Mouse (Mus musculus) gastrocnemius, postnatal 10 days (tissue): ENCODE measurements around the gene Hoxa3. TPM values are rescaled to one million over a fixed set of nuclear protein-coding genes. Genes with fewer than 3 reads are reported as not detected.

Source experiments
- DNase-seq: peaks from one replicate; pipeline ENCODE4 v3.0.0; 2021; ENCODE audit warnings: mixed read lengths
- total RNA-seq, 2 experiments: library from RNA; stranded (reverse); gene quantifications; 2 replicates each; pipeline ENCODE4 v1.2.3; 2021

The Hoxa3 gene
- total RNA-seq, 2 experiments from 2014 or later, result 2.0 to 5.0 TPM

DNA sequence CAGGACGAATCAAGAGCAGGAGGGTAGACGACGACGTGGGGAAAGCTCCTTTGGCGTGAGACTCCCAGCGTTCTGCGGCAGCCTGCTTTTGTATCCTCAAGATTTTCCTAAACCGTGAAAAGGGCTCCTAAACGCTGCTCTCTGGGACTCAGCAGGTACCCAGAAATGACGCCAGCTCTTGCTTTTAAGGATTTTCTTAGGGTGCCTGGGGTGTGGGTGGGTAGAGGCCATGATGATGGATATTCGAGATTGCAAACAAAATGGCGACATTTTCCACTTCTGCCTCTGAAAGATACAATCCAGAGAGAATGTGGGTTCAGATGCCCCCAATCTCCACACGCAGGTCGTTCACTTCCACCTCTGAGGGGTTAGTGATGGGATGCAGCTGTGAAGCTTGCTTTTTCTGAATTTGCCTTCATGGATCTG lies 45.4 kb downstream of the Hoxa3 start:
- no peak for DNase-seq

DNA sequence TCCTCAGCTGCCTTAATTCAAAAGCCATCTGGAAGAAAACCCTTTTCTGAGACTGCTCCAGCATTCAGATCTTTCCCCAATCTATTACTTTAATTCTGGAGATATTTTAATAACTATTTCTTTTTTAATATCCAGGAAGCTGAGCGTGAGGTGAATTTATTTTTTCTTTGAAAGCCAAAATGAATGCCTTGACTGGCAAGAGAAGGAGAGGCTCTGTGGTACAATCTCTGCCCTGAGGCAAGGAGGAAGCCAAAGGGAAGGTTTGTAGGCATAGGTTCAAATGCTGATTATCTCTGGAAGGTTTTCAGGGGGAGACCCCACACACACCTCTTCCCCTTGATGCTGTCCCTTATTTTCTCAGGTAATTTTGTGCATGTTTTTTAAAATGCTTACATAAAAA lies 46.0 kb downstream of the Hoxa3 start:
- no peak for DNase-seq

DNA sequence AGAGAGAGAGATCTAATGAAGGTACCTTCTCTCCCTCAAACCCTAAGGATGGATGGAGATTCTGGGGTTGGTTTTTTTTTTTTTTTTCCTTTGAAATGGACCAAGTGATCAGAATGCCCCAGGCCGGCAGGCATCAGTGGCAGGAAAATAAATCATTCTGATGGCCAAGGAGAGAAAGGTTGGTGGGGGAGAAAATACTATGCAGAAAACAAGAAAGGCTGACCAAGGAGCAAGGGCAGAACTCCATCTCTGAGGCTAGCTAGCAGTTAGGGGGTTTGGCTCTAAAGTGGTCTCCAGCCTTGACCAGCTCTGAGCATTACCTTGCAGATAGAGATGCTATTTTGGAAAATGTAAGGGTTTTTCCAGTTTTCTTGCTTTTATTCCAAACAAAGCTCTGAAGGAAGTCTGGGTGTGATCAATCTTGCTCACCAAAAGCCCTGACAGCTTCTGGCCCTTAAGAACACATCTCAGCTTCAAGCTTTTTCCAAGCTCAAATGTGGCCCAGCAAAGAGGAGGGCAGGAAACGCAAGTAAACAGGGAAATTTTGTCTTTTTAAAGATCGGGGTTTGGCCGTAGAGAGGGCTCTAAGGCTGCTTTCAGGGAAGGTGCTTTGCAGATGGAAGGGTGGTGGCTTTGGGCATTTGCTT lies 46.6 kb downstream of the Hoxa3 start:
- no peak for DNase-seq

DNA sequence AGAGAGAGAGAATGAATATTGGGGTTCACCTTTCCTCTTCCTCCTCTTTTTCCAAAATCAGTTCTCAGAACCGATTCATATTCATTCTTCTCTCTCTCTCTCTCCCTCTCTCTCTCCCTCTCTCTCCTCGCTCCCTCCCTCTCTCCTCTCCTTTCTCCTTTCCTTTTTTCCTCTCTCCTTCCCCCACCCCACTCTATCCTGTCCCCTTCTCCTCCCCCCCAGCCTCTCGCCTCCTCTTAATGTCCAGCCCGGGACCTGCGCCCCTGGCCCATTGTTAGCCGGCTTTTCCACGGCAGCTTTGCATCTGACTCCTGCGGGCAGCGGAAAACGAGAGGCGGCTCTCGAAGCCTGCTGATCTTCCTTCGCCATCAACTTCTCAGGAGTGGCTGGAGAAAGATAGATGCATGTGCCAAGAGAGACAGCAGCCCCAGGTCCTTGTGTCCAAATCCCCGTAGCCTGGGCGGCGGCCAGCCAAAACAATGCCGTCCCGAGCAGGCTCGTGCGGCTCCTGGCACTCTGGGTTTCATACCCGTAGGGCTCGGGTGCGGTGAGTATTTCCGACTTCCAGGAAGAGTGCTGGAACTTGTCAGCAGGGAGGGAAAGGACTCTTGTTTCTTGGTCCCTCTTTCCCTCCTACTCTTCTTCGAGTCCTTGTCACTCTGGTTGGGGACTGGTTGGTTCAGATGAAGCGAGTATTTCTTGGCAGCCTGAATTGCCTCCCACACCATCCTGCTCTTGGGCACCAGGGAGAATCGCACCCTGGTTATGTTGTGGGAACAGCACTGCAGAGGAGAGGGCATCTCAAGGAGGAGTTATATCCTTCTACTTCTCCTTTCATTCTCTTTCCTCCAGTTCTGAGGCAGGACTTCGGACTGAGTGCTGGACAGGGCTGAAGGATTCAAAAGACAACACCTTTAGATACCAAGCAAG lies 47.4 kb downstream of the Hoxa3 start:
- DNase-seq, result no peak

DNA sequence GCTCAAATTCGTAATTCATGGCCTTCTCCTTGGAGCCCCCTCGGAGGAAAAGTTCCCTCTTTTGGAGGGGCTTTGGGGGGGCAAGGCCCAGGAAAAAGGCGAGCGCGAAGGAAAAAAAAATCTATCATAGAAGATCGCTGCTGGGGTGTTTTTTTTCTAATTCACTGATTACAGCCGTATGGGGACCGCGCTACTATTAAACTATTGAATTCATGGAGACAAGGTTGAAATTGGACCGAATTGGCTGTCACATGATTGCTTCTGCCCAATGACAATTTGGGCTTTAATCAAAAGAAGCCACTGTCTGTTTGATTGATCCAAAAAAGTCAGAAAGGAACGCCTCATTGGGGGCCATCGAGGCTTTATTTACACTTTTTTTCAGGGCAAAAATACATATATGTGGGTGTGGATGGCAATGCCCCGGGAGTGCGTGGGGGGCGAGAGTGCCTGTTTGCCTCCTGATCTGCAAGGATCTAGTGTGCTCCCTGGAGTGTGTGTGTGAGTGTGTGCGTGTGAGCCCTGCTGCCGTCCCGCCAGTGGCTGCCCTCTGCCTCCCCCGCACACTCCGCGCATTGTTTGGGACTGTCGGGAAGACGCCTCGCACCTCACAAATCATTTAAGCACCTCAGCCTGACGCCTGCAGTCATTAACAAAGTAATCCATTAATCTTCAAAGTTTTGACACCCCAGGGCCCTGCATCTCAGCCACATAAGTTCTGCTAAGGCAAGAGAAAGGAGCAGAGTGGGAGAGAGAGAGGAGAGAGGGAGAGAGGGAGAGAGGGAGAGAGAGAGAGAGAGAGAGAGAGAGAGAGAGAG lies 48.3 kb downstream of the Hoxa3 start, which contains the start of gene Hoxa2:
Gene Hoxa2 (minus strand): TSS at position 206 of the 815 bp plus-strand sequence.
- no peak for DNase-seq

DNA sequence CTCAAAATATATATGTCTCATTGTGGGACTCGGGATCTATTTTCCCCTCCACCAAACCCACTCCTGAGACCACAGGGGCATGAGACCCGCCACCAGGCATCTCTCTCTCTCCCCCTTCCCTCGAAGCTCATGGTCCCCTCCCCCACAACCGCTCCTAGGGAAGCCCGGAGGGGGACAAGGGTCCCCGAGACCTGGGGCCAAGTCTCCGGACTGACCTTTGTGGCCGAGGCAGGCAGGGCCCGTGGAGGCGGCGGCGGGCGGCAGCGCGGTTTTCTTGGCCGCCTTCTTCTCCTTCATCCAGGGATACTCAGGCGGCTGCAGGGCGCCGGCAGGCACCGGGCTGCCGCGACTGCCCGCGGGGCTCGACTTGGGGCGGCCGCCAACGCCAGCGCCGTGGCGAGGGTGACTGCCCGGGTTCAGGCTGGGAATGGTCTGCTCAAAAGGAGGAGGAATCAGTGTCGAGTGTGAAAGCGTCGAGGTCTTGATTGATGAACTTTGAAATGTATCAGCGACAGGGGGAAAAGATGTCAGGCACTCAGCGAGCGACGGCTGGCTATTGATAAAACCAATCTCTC lies 49.0 kb downstream of the Hoxa3 start:
- no peak for DNase-seq

DNA sequence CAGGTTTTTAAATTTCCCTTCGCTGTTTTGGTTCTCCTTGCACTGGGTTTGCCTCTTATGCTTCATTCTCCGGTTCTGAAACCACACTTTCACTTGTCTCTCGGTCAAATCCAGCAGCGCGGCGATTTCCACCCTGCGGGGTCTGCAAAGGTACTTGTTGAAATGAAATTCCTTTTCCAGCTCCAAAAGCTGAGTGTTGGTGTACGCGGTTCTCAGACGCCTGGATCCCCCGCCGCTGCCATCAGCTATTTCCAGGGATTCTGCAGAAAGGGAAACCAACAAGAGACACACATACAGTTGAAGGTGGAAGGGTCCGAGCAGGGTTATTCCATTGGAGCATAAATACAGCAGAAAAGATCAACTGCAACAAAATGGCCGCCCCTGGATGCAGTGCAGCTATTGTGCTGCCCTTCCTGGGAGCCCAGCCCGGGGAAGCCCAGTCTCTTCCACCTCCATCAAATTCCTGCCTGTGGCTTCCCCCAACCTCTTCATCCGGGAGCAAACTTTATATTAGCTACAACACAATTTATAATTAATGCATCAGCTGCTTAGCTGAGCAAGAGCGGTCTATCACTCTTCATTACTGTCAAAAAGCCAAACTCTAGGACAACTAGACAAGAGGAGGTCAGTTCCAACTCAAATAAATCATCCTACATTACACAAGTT lies 49.6 kb downstream of the Hoxa3 start:
- DNase-seq, result no peak

DNA sequence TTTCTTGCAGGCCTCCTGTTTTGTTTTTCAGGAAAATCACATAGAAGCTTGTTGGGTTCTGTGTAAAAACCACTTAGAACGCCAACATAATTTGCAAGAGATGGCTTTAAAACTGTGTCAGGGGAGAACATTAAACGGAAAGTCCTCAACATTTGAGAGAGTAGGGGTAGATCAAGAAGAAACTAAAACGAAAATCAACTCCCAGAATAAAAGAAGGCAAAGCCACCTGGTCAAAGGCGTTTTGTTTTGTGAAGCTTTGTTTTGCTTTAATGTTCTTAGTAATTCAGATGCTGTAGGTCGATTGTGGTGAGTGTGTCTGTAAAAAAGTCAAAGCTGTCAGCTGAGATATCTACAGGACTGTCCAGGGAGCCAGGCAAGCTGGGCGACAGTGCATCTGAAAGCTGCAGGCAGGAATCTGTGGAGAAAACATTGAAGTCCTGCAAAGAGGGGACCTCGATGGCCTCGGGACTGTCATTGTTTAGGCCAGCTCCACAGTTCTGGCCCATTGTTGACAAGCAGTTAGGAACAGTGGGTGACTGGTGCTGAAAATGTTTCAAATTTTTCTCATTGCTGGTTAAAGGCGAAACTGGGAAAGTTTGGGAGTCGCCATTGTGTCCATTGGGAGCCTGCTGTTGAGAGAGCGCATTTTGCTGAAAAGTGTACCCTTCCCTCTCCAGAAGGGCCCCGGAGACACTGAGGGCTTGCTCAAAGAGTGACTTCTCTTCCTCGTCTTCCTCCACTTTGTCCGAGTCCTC lies 50.3 kb downstream of the Hoxa3 start:
- no peak for DNase-seq

DNA sequence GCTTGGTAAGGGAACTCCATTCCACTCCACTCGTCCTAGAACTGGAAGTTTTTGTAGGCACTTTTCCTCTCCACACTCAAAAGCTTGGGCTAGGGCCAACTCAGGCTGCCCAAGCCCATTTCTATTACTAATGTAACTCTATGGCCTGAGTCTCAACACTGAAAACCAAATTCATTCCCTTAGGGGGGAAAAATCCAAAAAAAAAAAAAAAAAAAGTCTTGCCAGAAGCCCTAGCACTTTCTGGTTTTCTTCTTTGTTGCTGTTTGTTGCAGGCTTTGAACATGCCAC lies 51.1 kb downstream of the Hoxa3 start:
- DNase-seq, result no peak

DNA sequence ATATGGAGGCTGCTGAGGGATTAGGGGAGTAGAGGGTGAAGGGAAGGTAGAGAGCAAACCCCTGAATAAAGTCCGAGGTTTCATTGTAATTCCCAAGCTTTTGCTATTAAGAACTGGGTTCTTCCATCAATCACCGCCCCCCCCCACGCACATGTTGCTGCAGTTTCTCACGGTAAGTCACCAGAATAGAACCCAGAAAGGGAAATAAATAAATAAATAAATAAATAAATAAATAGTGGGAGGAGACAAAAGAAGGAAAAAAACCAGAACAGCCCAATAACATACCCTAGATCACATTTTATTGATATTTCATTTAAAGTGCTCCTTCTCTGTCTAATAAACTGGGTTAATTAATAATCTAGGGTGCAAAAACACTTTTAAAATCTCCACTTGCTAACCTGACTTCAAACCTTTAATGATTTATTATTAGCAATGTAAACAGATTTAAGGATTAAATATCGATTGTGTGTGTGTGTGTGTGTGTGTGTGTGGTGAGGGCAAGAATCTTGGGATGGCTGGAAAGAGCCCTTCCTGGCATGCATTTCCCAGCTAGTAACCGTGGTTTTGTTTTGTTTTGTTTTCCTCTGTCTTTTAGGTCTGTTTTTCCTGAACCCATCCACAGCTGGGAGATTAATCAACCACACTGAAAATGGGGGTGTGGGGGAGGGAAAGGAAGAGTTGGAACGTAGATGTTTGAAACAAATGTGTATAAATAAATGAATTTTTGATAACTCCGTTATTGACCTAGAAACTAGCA lies 51.6 kb downstream of the Hoxa3 start:
- DNase-seq, result no peak

DNA sequence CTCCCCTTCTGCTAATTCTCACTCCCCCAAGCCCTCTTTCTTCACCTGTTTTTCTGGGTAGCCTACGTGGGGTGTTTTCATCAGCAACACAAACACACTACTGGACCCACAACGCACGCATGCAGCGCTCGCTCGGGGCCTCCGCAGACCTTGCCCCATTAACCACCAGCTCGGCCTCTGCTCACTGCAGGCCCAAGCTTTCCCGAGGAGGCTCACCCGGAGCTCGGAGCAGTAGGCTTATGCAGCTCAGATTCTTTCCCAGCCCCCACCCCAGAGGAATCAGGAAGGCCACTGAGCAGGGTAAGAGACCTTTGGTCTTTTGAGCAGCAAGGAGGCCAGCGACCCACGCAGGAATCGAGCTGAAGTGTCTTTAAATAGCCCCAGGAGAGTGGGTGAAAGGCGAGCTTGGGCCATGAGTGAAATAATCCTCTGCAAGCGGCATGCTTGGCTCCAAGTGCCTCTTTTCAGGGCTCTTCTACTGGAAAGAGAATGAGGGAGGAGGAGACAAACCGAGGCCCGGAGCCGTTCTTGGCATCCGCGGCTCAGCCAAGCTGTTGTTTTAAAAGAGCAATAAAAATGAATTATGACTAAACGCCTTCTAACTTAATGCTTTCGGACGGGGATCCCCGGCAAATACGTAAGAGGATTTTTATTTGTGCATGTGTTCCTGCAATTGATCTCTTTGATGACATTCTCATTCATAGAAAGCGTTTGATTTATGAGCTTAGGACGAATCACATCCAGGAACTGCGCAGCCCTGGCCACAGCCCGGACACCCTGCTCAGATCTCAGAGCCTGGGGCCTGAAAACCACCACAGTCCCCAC lies 52.4 kb downstream of the Hoxa3 start:
- DNase-seq, result no peak

DNA sequence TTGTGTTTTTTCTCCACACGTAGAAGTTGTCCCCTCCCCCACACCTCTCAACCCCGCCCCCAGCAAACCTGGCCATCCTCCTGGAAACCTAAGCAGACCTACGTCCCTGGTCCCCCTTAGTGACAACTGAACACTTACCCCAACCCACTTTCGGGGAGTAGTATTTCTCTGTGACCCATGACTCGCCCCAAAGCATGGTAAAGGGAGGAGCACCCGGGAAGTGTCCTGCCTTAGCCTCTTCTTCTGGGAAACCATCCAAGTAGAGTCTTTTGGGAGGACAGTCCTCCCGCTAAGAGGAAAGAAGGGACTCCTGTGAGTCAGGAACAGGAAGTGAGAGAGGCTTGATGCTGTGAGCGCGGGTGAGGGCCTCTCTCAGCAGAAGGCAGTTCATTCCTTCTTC lies 53.2 kb downstream of the Hoxa3 start:
- DNase-seq, result no peak

DNA sequence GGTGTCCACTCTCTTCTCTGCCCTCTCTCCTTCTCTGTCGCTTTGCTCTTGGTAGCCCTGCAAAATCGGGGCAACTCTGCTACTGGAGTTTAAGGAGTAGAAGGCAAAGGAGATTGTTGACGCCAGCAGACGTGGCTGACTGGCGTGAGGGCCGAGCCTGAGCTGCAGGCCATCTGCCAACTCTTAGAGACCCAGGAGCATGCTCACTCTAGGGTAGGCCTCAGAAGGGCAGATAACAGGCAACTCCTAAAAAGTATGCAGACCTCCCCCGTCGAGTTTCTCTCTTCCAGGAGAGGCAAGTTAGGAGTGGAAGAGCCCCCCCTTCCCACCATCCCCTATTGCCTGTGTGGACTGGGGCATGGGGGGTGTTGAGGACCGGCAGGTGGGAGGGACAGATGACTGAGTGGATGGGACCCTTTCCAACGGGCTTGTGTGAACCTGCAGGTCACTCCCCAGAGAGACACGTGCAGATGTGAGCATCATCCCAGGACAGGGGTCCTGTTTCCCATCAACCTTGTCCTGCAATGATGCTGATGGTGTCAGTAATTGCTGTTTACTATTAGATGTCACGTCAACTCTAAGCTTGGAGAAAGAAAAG lies 53.9 kb downstream of the Hoxa3 start:
- DNase-seq, result no peak

DNA sequence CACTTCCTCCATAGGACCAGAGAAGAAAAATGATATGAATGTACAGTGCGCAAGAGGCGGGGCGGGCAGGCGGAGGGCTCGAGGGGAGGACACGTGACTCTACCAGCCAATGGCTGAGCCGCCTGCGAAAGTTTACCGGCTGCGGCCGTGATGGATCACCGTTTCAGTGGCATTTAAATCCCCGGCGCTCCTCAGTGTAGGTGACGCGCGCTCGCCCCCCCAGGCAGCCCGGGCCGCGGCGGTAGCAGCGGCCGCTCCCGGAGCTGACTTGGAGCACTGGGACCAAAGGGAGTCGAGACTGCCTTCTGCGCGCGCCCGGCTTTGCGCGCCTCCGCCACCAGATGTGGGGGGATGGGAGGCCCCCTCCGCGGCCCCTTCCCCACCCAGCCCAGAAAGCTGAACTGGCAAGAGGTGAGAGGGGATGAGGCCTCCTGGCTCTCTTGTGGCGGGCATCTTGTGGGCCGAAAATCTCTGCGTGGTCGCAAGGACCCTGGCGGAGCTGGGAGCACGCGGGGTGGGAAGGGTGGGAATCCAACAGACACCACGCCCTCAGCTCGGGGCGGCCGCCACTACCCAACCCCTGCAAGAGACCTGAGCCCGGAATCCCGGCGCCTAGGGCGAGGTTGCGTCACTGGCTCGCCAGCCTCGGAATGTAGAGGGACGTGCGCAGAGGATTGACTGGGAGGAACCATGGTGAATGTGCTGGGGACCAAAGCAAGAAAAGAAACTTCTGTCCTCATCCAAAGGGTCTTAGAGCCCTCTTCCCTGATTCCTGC lies 54.7 kb downstream of the Hoxa3 start, which contains the start of gene Hoxa1:
Gene Hoxa1 (minus strand): TSS at position 42 of the 776 bp plus-strand sequence.
- DNase-seq, result peak; percentile 67

DNA sequence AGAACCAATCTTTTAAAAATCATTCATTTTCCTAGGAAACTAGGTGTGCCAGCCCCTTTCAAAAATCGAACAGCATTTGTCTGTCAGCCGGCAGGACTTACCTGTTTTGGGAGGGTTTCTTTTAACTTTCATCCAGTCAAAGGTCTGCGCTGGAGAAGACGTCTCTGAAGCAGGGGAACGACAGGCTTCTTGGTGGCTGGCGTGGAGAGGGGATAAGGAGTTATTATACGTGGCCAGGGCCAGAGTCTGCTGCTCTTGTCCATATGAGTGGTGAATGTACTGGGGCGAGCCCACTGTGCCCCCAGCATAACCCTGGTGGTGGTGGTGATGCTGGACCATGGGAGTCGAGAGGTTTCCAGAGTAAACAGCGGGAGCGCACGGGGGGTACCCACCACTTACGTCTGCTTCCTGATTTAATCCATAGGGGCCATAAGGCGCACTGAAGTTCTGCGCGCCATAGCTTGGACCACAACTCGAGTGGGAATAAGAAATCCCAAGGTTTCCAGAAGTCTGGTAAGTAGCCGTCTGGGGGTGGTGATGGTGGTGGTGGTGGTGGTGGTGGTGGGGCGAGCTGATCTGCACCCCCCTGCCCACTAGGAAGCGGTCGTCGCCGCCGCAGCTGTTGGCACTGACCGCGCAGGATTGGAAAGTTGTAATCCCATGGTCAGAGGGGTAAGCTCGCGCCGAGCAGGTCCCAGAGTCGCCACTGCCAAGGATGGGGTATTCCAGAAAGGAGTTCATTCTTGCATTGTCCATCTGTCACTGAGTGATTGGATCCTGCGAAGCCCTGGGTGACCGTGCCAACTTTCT lies 55.5 kb downstream of the Hoxa3 start:
- DNase-seq, result no peak

DNA sequence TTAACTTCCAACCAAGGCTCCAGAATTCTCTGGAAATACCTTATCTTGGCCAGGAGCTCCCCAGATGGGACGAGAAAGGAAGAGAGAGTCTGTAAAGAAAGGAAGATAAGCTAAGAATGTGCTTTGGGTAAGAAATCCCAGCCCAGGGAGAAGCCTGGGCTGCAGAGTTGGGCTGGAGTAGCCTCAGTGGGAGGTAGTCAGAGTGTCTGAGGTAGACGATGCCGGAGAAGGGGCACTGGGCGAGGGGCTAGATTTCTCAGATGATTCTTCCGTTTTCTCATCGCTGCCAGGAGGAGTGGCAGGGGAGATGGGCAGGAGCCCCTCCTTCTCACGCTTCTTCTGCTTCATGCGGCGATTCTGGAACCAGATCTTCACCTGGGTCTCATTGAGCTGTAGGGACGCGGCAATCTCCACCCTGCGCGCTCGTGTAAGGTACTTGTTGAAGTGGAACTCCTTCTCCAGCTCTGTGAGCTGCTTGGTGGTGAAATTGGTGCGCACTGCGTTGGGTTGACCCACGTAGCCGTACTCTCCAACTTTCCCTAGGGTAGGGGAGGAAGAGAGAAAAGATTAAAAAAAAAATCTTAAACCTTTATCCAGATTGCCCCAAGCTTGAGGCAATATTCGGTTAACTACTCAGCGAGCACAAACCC lies 56.5 kb downstream of the Hoxa3 start:
- DNase-seq, result no peak

DNA sequence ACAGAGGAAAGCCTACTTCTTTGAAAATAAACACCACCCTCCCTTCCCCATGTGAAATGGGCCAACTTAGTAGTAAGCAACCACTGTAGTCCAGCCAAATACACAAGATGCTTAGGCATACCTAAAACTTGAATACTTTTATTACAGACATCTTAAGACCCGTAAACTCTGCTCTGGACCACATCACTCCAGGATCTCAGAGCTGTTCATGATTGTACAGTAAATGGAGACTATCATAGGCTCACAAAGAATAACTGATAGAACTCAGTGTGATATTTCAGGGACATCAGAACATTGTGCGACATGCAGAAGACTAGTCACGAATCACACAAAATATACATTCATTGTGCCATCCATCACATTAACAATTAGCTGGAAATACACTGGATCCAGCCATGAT lies 57.7 kb downstream of the Hoxa3 start:
- no peak for DNase-seq
